Mouse (Mus musculus) hindbrain, embryonic 15.5 days (tissue): Measurements from ENCODE around the gene Krtap1-3. TPM values are rescaled to one million over a fixed set of nuclear protein-coding genes. Genes with fewer than 3 reads are reported as not detected.

Experiments used
- ATAC-seq: fragments of 200-750 bp; cut with Nextera tagmentation; 2 replicates; pipeline ENCODE4 v1.8.0; 2017; ENCODE audit warnings: low read depth, moderate number of reproducible peaks, moderate TSS enrichment; ENCODE audit not compliant: low FRiP score
- H3K27ac ChIP-seq: fragments of 300-500 bp; sonication (generic); replicated peaks from 2 replicates; pipeline ENCODE4 v1.5.1; 2015; ENCODE audit warnings: mild to moderate bottlenecking, inconsistent platforms
- H3K27me3 ChIP-seq: fragments of 300-500 bp; sonication (generic); 2 replicates; pipeline ENCODE4 v1.6.1; 2015; ENCODE audit warnings: control low read depth, inconsistent platforms
- H3K36me3 ChIP-seq: fragments of 300-500 bp; sonication (generic); 2 replicates; pipeline ENCODE4 v1.6.1; 2015; ENCODE audit warnings: control low read depth, inconsistent platforms
- H3K4me1 ChIP-seq: fragments of 300-500 bp; sonication (generic); replicated peaks from 2 replicates; pipeline ENCODE4 v1.6.1; 2015; ENCODE audit warnings: control low read depth, inconsistent platforms
- H3K4me2 ChIP-seq: fragments of 300-500 bp; sonication (generic); 2 replicates; pipeline ENCODE4 v1.6.1; 2015; ENCODE audit warnings: moderate library complexity, mild to moderate bottlenecking, inconsistent platforms
- H3K4me3 ChIP-seq: fragments of 300-500 bp; sonication (generic); 2 replicates; pipeline ENCODE4 v1.5.1; 2015; ENCODE audit warnings: mild to moderate bottlenecking, inconsistent platforms
- H3K9ac ChIP-seq: fragments of 300-500 bp; sonication (generic); 2 replicates; pipeline ENCODE4 v1.6.1; 2015; ENCODE audit warnings: inconsistent platforms
- H3K9me3 ChIP-seq: fragments of 300-500 bp; sonication (generic); 2 replicates; pipeline ENCODE4 v1.6.1; 2016; ENCODE audit warnings: control low read depth, inconsistent platforms
- WGBS: fragments of 180-500 bp; shearing (Covaris S2); methylation state at CpG from one replicate; pipeline ENCODE4 v1.1.7; 2015; 5-methylcytosine and 5-hydroxymethylcytosine counted together
- polyA plus RNA-seq: library from polyadenylated mRNA; unstranded; fragments of >200 nt; fragmentation: Nextera tagmentation; extraction: Ambion mirVana; gene quantifications from 2 replicates; pipeline ENCODE4 v1.2.1, GENCODE M21; 2015

The Krtap1-3 gene
- polyA plus RNA-seq, 1 experiment from 2014 or later, result not detected

DNA sequence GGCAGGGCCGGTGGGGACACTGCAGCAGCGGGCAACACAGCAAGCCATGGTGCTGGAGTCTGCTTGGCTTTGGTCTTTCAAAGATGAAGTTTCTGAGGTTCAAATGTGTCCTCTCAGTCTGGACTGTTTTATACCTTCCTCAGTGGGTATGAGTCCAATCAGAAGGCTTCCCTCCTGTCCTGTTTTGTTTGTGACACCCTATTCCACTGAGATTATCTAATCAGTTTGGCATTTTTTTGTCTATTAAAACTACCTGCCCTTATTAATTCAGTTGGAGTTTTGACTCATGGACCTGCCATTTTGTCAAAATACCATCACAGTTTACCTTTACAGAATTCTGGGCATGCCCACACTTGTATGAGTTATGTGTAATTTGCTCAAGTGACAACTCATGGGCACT, 34.4 kb downstream of the Krtap1-3 start, which contains the start of gene Krtap3-2:
Krtap3-2 (minus strand) TSS at position 101 of the 400 bp plus-strand sequence.
- H3K27ac ChIP-seq, result no peak within 1 kb of the TSS
- no peak for ATAC-seq
- no peaks in the 10 kb centered on the region for H3K4me1 ChIP-seq
- H3K4me2 ChIP-seq, result no peak within 1 kb of the TSS
- 91% methylated on average over 2 of the region's 2 CpGs for WGBS
- H3K36me3 ChIP-seq, result no peaks in the 10 kb centered on the region
- H3K4me3 ChIP-seq, result no peak within 1 kb of the TSS
- H3K27me3 ChIP-seq, result no peaks in the 10 kb centered on the region
- no peak within 1 kb of the TSS for H3K9ac ChIP-seq
- no peaks in the 10 kb centered on the region for H3K9me3 ChIP-seq

DNA sequence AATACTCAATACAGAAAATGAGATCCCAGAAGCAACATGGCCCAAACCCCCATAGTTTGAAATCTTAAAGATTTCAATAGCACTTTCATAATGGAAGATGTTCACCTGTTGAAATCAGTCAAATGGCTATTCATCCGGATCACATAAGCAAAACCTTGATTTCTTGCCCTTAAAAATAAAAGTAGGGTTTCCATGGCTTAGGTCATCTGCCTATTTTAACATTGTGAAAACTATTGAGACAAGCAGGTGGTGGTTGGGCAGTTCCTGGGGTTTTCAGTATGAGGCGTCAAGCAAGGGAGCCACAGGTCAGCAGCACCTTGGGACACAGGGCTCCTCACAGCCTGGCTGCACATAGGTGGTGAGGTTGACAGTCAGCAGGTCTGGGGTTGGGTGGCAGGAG, 34.9 kb downstream of the Krtap1-3 start:
- no peak overlapping the region for H3K9ac ChIP-seq
- H3K4me3 ChIP-seq, result no peak overlapping the region
- H3K36me3 ChIP-seq, result no peaks in the 10 kb centered on the region
- 95% methylated on average over 2 of the region's 2 CpGs for WGBS
- no peak for ATAC-seq
- H3K27ac ChIP-seq, result no peak overlapping the region
- H3K4me2 ChIP-seq, result no peak overlapping the region
- H3K27me3 ChIP-seq, result no peaks in the 10 kb centered on the region
- H3K4me1 ChIP-seq, result no peaks in the 10 kb centered on the region
- H3K9me3 ChIP-seq, result no peaks in the 10 kb centered on the region

DNA sequence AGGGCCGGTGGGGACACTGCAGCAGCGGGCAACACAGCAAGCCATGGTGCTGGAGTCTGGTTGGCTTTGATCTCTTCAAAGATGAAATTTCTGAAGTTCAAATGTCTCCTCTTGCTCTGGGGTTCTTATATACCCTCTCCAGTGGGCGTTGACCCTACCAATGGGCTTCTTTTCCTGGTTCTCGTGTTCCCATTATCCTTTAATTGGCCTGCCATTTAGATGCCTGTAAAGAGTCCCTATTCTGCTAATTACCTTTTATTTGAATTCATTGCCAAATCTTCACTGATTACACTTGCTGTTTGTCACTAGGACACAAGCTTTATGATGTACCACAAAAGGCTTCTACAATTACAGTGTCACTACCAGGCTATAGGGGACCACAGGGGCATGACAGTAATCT, 40.4 kb downstream of the Krtap1-3 start, which contains the start of gene Krtap3-3:
Krtap3-3 (minus strand) TSS at position 101 of the 400 bp plus-strand sequence.
- no peak for ATAC-seq
- WGBS, result 56% methylated on average over 4 of the region's 4 CpGs
- Histone ChIP-seq H3K27ac (no peak within 1 kb of the TSS), H3K4me2 (no peak within 1 kb of the TSS), H3K4me3 (no peak within 1 kb of the TSS), H3K4me1 (no peaks in the 10 kb centered on the region), H3K9me3 (no peaks in the 10 kb centered on the region), H3K9ac (no peak within 1 kb of the TSS), H3K27me3 (no peaks in the 10 kb centered on the region), H3K36me3 (no peaks in the 10 kb centered on the region)

DNA sequence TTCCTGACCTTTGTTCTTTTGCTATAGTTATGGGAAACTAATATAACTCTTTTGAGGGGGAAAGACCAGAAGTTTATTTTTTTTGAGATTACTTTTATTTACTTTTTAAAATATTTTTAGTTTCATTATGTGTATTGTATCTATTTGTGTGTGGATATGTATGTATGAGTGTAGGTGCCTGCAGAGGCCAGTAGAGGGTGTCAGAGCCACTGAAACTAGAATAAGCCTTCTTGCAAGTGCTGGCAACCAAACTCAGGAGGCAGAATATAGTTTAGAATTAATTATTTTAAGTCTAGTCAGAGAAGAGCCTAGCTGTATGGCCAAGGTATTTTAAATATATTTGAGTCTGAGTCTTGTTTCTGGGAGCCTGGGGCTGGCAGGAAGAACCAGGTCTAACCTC, 43.2 kb downstream of the Krtap1-3 start:
- no peak overlapping the region for H3K4me2 ChIP-seq
- ATAC-seq, result no peak
- no peaks in the 10 kb centered on the region; the same call in 1 of the 2 replicates for H3K9me3 ChIP-seq
- H3K36me3 ChIP-seq, result no peaks in the 10 kb centered on the region
- H3K9ac ChIP-seq, result no peak overlapping the region
- no peaks in the 10 kb centered on the region for H3K4me1 ChIP-seq
- no peak overlapping the region for H3K27ac ChIP-seq
- no peaks in the 10 kb centered on the region for H3K27me3 ChIP-seq
- no peak overlapping the region for H3K4me3 ChIP-seq

Other genes starting within 250 kb of the Krtap1-3 start
- gene Krt27, start 240.2 kb downstream of the Krtap1-3 start, polyA plus RNA-seq, result 0.16 TPM in 1 of 2 replicates, not detected in the other
- gene Krt28, start 216.4 kb downstream of the Krtap1-3 start, polyA plus RNA-seq, result 0.54 and 0.65 TPM in 2 replicates
- 29.6 and 30.6 TPM in 2 replicates for gene Krt10, start 202.0 kb downstream of the Krtap1-3 start, polyA plus RNA-seq
- gene Krt12, start 169.1 kb downstream of the Krtap1-3 start, polyA plus RNA-seq, result 0.30 TPM in 1 of 2 replicates, not detected in the other
- gene Krt20, start 153.2 kb downstream of the Krtap1-3 start, polyA plus RNA-seq, result 0.14 and 0.24 TPM in 2 replicates
- 0.20 and 0.31 TPM in 2 replicates for gene Krt23, start 98.2 kb downstream of the Krtap1-3 start, polyA plus RNA-seq
- not detected in 2 replicates for gene Krt39, start 70.0 kb downstream of the Krtap1-3 start, polyA plus RNA-seq
- gene Krt40, start 48.2 kb downstream of the Krtap1-3 start, polyA plus RNA-seq, result not detected in 2 replicates
- gene Krtap3-3, start 40.5 kb downstream of the Krtap1-3 start, polyA plus RNA-seq, result not detected in 2 replicates
- gene Krtap3-2, start 34.5 kb downstream of the Krtap1-3 start, polyA plus RNA-seq, result not detected in 2 replicates
- gene Gm11939, start 31.9 kb downstream of the Krtap1-3 start, polyA plus RNA-seq, result not detected in 2 replicates
- not detected in 2 replicates for gene Krtap3-1, start 24.7 kb downstream of the Krtap1-3 start, polyA plus RNA-seq
- not detected in 2 replicates for gene Krtap1-5, start 10.3 kb downstream of the Krtap1-3 start, polyA plus RNA-seq
- not detected in 2 replicates for gene Krtap1-4, start 7.7 kb downstream of the Krtap1-3 start, polyA plus RNA-seq
- not detected in 2 replicates for gene Krtap9-3, start 6.8 kb upstream of the Krtap1-3 start, polyA plus RNA-seq
- gene Gm11938, start 12.0 kb upstream of the Krtap1-3 start, polyA plus RNA-seq, result not detected in 2 replicates
- gene Gm11937, start 18.9 kb upstream of the Krtap1-3 start, polyA plus RNA-seq, result not detected in 2 replicates
- not detected in 2 replicates for gene Krtap2-4, start 23.5 kb upstream of the Krtap1-3 start, polyA plus RNA-seq
- gene Gm11562, start 29.1 kb upstream of the Krtap1-3 start, polyA plus RNA-seq, result not detected in 2 replicates
- gene Krtap4-1, start 36.9 kb upstream of the Krtap1-3 start, polyA plus RNA-seq, result not detected in 2 replicates
- gene Krtap4-2, start 43.7 kb upstream of the Krtap1-3 start, polyA plus RNA-seq, result not detected in 2 replicates
- not detected in 2 replicates for gene Krtap4-7, start 52.8 kb upstream of the Krtap1-3 start, polyA plus RNA-seq
- not detected in 2 replicates for gene Gm11555, start 58.9 kb upstream of the Krtap1-3 start, polyA plus RNA-seq
- gene Gm11563, start 67.6 kb upstream of the Krtap1-3 start, polyA plus RNA-seq, result not detected in 2 replicates
- not detected in 2 replicates for gene Krtap4-6, start 74.6 kb upstream of the Krtap1-3 start, polyA plus RNA-seq
- not detected in 2 replicates for gene Gm14190, start 99.4 kb upstream of the Krtap1-3 start, polyA plus RNA-seq
- not detected in 2 replicates for gene Gm14180, start 143.0 kb upstream of the Krtap1-3 start, polyA plus RNA-seq
- gene Gm11595, start 181.6 kb upstream of the Krtap1-3 start, polyA plus RNA-seq, result not detected in 2 replicates
- not detected in 2 replicates for gene Krtap4-8, start 189.4 kb upstream of the Krtap1-3 start, polyA plus RNA-seq
- not detected in 2 replicates for gene Krtap4-9, start 193.9 kb upstream of the Krtap1-3 start, polyA plus RNA-seq
- gene Gm11596, start 202.1 kb upstream of the Krtap1-3 start, polyA plus RNA-seq, result not detected in 2 replicates
- gene Gm11569, start 207.6 kb upstream of the Krtap1-3 start, polyA plus RNA-seq, result not detected in 2 replicates
- not detected in 2 replicates for gene Gm11554, start 213.1 kb upstream of the Krtap1-3 start, polyA plus RNA-seq
- gene Krtap4-13, start 218.6 kb upstream of the Krtap1-3 start, polyA plus RNA-seq, result not detected in 2 replicates
- not detected in 2 replicates for gene Gm11564, start 224.3 kb upstream of the Krtap1-3 start, polyA plus RNA-seq
- gene 2300003K06Rik, start 246.7 kb upstream of the Krtap1-3 start, polyA plus RNA-seq, result not detected in 2 replicates